12 mouse cellular contexts compared by ENCODE assay signal in the genomic region with DNA sequence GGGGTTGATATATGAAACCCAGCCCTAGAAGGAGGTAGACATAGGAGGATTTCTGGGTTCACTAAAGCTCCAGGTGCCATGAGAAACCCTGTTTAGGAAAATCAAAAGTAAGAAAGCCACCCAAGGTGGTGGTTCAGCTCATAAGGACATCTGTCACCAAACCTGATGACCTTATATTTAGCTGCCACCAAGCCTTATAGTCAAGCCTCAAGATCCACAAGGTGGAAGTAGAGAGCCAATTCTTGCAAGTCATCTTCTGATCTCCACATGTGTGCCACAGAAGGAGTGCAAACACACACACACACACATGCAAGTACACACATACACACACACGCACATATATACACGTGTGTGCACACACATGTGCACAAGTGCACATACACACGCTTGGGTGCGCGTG. TPM values are rescaled to one million over a fixed set of nuclear protein-coding genes. Genes with fewer than 3 reads are reported as not detected.
DNase-seq lines count a peak whose midpoint lies in the region; ATAC-seq and TF ChIP-seq lines count a peak whose summit lies in the region.
"Had no signal": no experiment of that assay in that cellular context is flagged by ENCODE, and none has a peak within 500 bp of the region (broad histone marks: within the 10 kb centered on the region; RNA-seq: fewer than 3 reads in every experiment).

No protein-coding gene starts in this region.

- no peak for ATAC-seq in lung, embryonic 14.5 days (ENCODE audit: insufficient read depth)
- peak; percentile 21 for ATAC-seq in activated CD4-positive, CD25-positive, alpha-beta regulatory T cell, adult 4 months
- ATAC-seq in megakaryocyte, adult 5-6 weeks (ENCODE audit: poor library complexity, severe bottlenecking): peak; percentile 41

- peaks cover 16% of the 10 kb centered on the region for H3K36me3 ChIP-seq in lung, embryonic 14.5 days (ENCODE audit: insufficient read depth)

- no peaks in the 10 kb centered on the region for H3K9me3 ChIP-seq in lung, embryonic 14.5 days (ENCODE audit: low read depth, low read length)
- H3K9me3 ChIP-seq: embryonic facial prominence, embryonic 15.5 days had no signal

- WGBS in cerebellum, adult 2 months: 81% methylated on average over 5 of the region's 5 CpGs
- WGBS in lung, embryonic 14.5 days: 79% methylated on average over 5 of the region's 5 CpGs
- WGBS in lung, adult 2 months: 78% methylated on average over 5 of the region's 5 CpGs

- no peak overlapping the region for H3K9ac ChIP-seq in lung, embryonic 14.5 days
- H3K9ac ChIP-seq: embryonic facial prominence, embryonic 15.5 days had no signal

- no peak overlapping the region for H3K4me3 ChIP-seq in cerebellum, adult 2 months (replicated peaks; ENCODE audit: insufficient read depth, low read depth, low read length)
- H3K4me3 ChIP-seq in lung, embryonic 14.5 days (ENCODE audit: low read depth, low read length): no peak overlapping the region
- no peak overlapping the region for H3K4me3 ChIP-seq in lung, adult 2 months (replicated peaks; ENCODE audit: extremely low read depth, low read depth, low read length)

- H3K4me2 ChIP-seq in lung, embryonic 14.5 days: no peak overlapping the region

- H3K27me3 ChIP-seq in cerebellum, adult 2 months (ENCODE audit: control insufficient read depth, insufficient read depth, low read length): no peaks in the 10 kb centered on the region
- H3K27me3 ChIP-seq in lung, embryonic 14.5 days (ENCODE audit: insufficient read depth, low read length): no peaks in the 10 kb centered on the region
- H3K27me3 ChIP-seq: embryonic facial prominence, embryonic 15.5 days had no signal

- DNase-seq in cerebellum, postnatal 10 days: peak; percentile 52 to 69
- DNase-seq in cerebellum, adult 2 months: no peak
- DNase-seq in lung, embryonic 14.5 days: peak; percentile 71
- no peak for DNase-seq in lung, adult 2 months
- DNase-seq in urinary bladder, postnatal 10 days (ENCODE audit: low spot score): no peak
- DNase-seq in kidney, postnatal 36 days: no peak
- DNase-seq: adrenal gland, adult 8-10 months; B cell, adult 2 months; kidney, postnatal 14 days had no signal

- TF ChIP-seq CTCF in cerebellum, adult 2 months (IDR thresholded peaks at IDR 0.05; ENCODE audit: borderline replicate concordance, insufficient read depth, low read depth, low read length): no peak
- TF ChIP-seq CTCF in lung, embryonic 14.5 days (IDR thresholded peaks at IDR 0.05; ENCODE audit: low read depth): peak; percentile 69
- no peak for TF ChIP-seq CTCF in lung, adult 2 months (IDR thresholded peaks at IDR 0.05; ENCODE audit: insufficient read depth, low read length)

- no peak for TF ChIP-seq POLR2A in cerebellum, adult 2 months (IDR thresholded peaks at IDR 0.05; ENCODE audit: borderline replicate concordance, insufficient read depth, low read length)
- no peak for TF ChIP-seq POLR2A in lung, adult 2 months (IDR thresholded peaks at IDR 0.05; ENCODE audit: borderline replicate concordance, extremely low read depth, low read depth, low read length)

- H3K4me1 ChIP-seq in cerebellum, adult 2 months (ENCODE audit: control insufficient read depth, insufficient read depth, low read length): peaks cover 8% of the 10 kb centered on the region; the same call in 1 of the 2 replicates
- no peaks in the 10 kb centered on the region for H3K4me1 ChIP-seq in lung, embryonic 14.5 days (ENCODE audit: insufficient read depth)
- H3K4me1 ChIP-seq in lung, adult 2 months (ENCODE audit: control insufficient read depth, insufficient read depth, low read length): peaks cover 8% of the 10 kb centered on the region

- no peak overlapping the region for H3K27ac ChIP-seq in cerebellum, adult 2 months (ENCODE audit: insufficient read depth, low read length)
- no peak overlapping the region for H3K27ac ChIP-seq in lung, embryonic 14.5 days (ENCODE audit: low read depth)
- H3K27ac ChIP-seq: embryonic facial prominence, embryonic 15.5 days had no signal

RNA-seq across cellular contexts. Expression of gene Twsg1, which starts 1.1 kb away (rescaled TPM):
- 30.3 and 32.1 TPM in 2 replicates for polyA plus RNA-seq in cerebellum, adult 2 months (2012; rRNA removed)
- polyA plus RNA-seq in lung, embryonic 14.5 days (2014; fragmentation: Nextera tagmentation; extraction: Ambion mirVana): 142 and 143 TPM in 2 replicates
- 85.2 and 92.5 TPM in 2 replicates for polyA plus RNA-seq in lung, adult 2 months (2012; rRNA removed)
- 10 to 100 TPM; 19.9 to 22.2 TPM for polyA plus RNA-seq in activated CD4-positive, CD25-positive, alpha-beta regulatory T cell, adult 4 months (2017; shearing (Covaris generic))
- 6.5 and 7.3 TPM in 2 replicates for total RNA-seq in megakaryocyte, adult 5-6 weeks (2015)
- total RNA-seq in megakaryocyte, adult 5-6 weeks (2017): 4.1 and 5.2 TPM in 2 replicates

Comparison
In these comparisons a context has a peak if more than half of its experiments do, and no peak if none do; other contexts are left out.
1. DNase-seq: peak in cerebellum, postnatal 10 days (2 of 2) and lung, embryonic 14.5 days (single experiment); none in cerebellum, adult 2 months (0 of 2), lung, adult 2 months (single experiment), urinary bladder, postnatal 10 days (single experiment) and kidney, postnatal 36 days (0 of 2).